Mouse (Mus musculus): ENCODE measurements around the gene Igf2r. TPM values are rescaled to one million over a fixed set of nuclear protein-coding genes. Genes with fewer than 3 reads are reported as not detected.

Gene Igf2r
- polyA plus RNA-seq, 1 experiment: 4.8 TPM

DNA sequence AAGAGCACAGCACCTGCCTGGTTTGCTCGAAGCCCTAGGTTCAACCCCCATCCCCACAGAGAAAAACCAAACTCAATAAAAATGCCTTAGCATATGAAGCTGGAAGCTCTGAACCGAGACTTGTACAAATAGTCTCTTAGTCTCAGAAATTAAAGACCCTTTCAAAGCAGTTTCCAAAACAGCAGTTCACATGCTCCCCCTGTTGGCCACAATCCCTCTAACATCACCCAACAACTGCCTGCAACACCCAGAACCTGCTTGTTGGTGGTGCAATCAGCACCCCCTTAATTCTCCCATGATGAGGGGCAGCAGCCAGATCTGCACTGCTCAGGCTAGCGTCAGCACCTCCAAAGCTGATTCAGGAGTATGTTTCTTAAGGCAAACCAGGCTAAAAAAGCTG, 79.9 kb downstream of the Igf2r start:
- Histone ChIP-seq H3K27ac (ENCODE audit: control insufficient read depth, insufficient read depth, low read depth, low read length) (no peak overlapping the region), H3K36me3 (ENCODE audit: control insufficient read depth, insufficient read depth, low read length) (no peaks in the 10 kb centered on the region), H3K27me3 (ENCODE audit: control insufficient read depth, insufficient read depth, low read length) (no peaks in the 10 kb centered on the region), H3K4me3 (ENCODE audit: control insufficient read depth, low read depth, low read length) (no peak overlapping the region), H3K4me1 (ENCODE audit: control insufficient read depth, insufficient read depth, low read length) (no peaks in the 10 kb centered on the region)
- no peak for TF ChIP-seq POLR2A (IDR thresholded peaks at IDR 0.05; ENCODE audit: control insufficient read depth, low read depth, low read length)
- TF ChIP-seq CTCF (IDR thresholded peaks at IDR 0.05; ENCODE audit: control insufficient read depth, insufficient read depth, insufficient replicate concordance, low read depth, low read length): no peak

DNA sequence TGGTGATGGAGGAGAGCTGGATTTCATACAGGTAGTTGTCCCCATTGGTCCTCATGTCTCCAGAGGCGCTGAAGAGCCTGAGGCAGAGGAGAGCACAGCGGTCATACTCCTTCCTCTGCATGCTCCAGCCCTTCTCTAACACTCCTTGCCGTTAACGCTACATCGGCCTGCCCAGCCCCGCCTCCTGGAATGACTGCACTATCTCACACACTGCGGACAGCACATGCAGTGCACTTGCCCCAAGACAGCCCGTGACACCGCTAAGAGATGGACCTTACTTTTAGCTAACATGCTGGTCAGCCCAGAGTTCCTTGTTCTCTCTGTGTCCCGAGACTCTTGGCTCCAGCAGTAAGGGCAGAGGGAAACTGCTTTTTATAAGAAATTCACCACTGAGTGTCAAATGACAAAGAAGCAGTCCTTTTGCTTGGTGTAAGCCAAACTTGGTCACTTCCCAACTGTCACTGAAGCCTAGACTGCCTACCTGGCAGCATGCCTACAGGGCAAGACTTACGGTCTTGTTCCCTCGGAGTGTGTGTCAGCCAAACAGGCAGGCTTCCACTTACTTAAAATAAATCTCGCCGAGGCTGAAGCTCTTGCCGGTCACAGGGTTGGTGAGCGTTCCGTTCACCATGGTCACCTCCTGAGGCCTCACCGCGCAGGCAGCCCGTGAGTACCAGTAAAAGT, 80.9 kb downstream of the Igf2r start:
- no peak overlapping the region for H3K27ac ChIP-seq (ENCODE audit: control insufficient read depth, insufficient read depth, low read depth, low read length)
- no peak overlapping the region for H3K4me3 ChIP-seq (ENCODE audit: control insufficient read depth, low read depth, low read length)
- TF ChIP-seq POLR2A (IDR thresholded peaks at IDR 0.05; ENCODE audit: control insufficient read depth, low read depth, low read length) (no peak), CTCF (IDR thresholded peaks at IDR 0.05; ENCODE audit: control insufficient read depth, insufficient read depth, insufficient replicate concordance, low read depth, low read length) (no peak)
- H3K27me3 ChIP-seq (ENCODE audit: control insufficient read depth, insufficient read depth, low read length): no peaks in the 10 kb centered on the region
- no peaks in the 10 kb centered on the region for H3K4me1 ChIP-seq (ENCODE audit: control insufficient read depth, insufficient read depth, low read length)
- no peaks in the 10 kb centered on the region for H3K36me3 ChIP-seq (ENCODE audit: control insufficient read depth, insufficient read depth, low read length)

DNA sequence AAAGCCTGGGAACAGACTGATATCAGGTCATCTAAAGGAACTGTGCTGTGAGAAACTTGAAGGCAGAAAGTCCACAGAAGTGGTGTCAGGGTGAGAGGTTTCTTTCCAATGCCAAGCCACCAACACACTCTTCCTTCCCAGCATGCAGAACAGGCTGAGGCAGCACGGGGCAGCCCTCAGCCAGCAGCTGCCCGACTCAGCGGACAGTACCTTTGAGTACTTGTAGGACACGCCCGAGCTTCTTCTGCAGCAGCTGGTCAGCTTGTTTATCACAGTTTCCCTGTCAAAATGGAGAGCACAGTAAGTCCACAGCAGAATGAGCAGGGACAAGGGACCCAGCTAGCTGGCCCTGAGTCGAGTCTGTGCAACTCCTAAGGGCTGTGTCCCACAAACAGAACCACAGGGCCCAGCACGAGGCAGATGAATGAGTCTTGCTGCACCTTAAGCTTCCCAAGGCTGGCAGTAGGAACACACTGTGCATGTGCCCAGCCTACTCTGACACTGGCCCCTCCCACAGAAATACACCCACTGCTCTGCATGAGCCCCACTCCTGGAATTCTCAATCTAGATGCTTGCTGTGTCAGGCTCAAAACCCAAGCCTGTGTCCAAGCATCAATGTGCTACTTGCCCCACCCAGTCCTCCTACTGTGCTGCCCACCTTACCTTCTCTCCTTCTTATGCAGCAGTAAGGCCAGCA, 84.4 kb downstream of the Igf2r start:
- no peaks in the 10 kb centered on the region for H3K36me3 ChIP-seq (ENCODE audit: control insufficient read depth, insufficient read depth, low read length)
- no peak overlapping the region for H3K4me3 ChIP-seq (ENCODE audit: control insufficient read depth, low read depth, low read length)
- no peaks in the 10 kb centered on the region for H3K27me3 ChIP-seq (ENCODE audit: control insufficient read depth, insufficient read depth, low read length)
- TF ChIP-seq CTCF (IDR thresholded peaks at IDR 0.05; ENCODE audit: control insufficient read depth, insufficient read depth, insufficient replicate concordance, low read depth, low read length) (no peak), POLR2A (IDR thresholded peaks at IDR 0.05; ENCODE audit: control insufficient read depth, low read depth, low read length) (no peak)
- no peaks in the 10 kb centered on the region for H3K4me1 ChIP-seq (ENCODE audit: control insufficient read depth, insufficient read depth, low read length)
- H3K27ac ChIP-seq (ENCODE audit: control insufficient read depth, insufficient read depth, low read depth, low read length): no peak overlapping the region

DNA sequence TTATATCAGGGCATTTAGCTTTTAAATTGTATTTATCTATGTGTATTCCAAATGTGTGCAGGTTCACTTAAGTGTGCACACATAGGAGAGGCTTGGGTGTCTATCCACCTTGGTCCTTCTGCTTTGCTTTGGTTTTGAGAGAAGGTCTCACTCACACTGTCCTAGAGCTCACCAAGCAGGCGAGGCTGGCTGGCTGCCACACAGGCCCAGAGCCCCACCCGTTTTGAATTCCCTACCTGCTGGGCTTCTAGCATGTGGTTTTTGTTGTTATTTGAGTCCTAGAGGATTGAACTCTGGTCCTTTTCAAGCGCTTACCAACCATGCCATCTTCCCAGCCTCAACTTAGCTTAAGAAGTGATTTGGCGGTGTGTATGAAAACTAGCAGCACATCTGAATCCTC, 85.1 kb downstream of the Igf2r start:
- H3K27me3 ChIP-seq (ENCODE audit: control insufficient read depth, insufficient read depth, low read length): no peaks in the 10 kb centered on the region
- H3K27ac ChIP-seq (ENCODE audit: control insufficient read depth, insufficient read depth, low read depth, low read length): no peak overlapping the region
- H3K4me3 ChIP-seq (ENCODE audit: control insufficient read depth, low read depth, low read length): no peak overlapping the region
- H3K36me3 ChIP-seq (ENCODE audit: control insufficient read depth, insufficient read depth, low read length): no peaks in the 10 kb centered on the region
- H3K4me1 ChIP-seq (ENCODE audit: control insufficient read depth, insufficient read depth, low read length): no peaks in the 10 kb centered on the region
- TF ChIP-seq CTCF (IDR thresholded peaks at IDR 0.05; ENCODE audit: control insufficient read depth, insufficient read depth, insufficient replicate concordance, low read depth, low read length) (no peak), POLR2A (IDR thresholded peaks at IDR 0.05; ENCODE audit: control insufficient read depth, low read depth, low read length) (no peak)

DNA sequence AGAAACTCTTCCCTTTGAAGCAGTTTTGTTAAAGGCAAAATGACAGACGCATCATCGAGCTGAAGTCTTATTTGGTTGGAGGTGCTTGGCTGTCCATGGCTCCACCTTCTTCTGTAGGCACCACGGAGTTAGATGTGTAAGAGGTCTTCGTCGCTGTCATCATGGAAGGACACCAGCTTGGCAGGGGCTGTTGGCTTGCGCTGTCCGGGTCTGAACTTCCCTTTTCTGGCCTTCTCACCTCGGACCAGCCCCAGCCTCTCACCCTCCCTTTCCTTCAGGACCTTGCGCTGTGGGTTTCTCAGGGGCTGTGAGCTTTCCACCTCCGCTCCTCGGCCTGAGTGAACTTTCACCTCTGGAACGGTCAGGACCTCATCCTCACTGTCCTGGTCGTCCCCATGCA, 85.9 kb downstream of the Igf2r start:
- no peak for TF ChIP-seq POLR2A (IDR thresholded peaks at IDR 0.05; ENCODE audit: control insufficient read depth, low read depth, low read length)
- H3K4me3 ChIP-seq (ENCODE audit: control insufficient read depth, low read depth, low read length): no peak overlapping the region
- no peaks in the 10 kb centered on the region for H3K4me1 ChIP-seq (ENCODE audit: control insufficient read depth, insufficient read depth, low read length)
- H3K27me3 ChIP-seq (ENCODE audit: control insufficient read depth, insufficient read depth, low read length): no peaks in the 10 kb centered on the region
- H3K36me3 ChIP-seq (ENCODE audit: control insufficient read depth, insufficient read depth, low read length): no peaks in the 10 kb centered on the region
- no peak overlapping the region for H3K27ac ChIP-seq (ENCODE audit: control insufficient read depth, insufficient read depth, low read depth, low read length)

DNA sequence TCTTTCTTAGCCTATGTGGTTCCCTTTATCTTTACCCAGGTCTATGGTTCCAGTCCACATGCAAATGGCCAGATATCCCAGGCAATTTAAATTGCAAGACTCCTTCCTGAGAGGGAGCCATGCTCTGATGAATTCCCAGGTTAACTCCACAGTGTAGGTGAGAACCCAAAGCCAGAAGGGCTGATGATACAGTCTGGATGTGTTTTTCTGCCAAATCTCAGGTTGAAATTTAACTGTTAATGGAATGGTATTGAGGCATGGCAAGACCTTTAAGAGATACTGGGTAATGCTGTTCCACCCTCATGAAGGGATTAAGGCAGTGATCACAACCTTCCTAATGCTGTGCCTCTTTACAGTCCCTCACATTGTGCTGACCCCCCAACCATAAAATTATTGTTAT, 91.2 kb downstream of the Igf2r start:
- TF ChIP-seq POLR2A (IDR thresholded peaks at IDR 0.05; ENCODE audit: control insufficient read depth, low read depth, low read length) (no peak), CTCF (IDR thresholded peaks at IDR 0.05; ENCODE audit: control insufficient read depth, insufficient read depth, insufficient replicate concordance, low read depth, low read length) (no peak)
- no peak overlapping the region for H3K27ac ChIP-seq (ENCODE audit: control insufficient read depth, insufficient read depth, low read depth, low read length)
- H3K36me3 ChIP-seq (ENCODE audit: control insufficient read depth, insufficient read depth, low read length): no peaks in the 10 kb centered on the region
- H3K4me1 ChIP-seq (ENCODE audit: control insufficient read depth, insufficient read depth, low read length): no peaks in the 10 kb centered on the region
- H3K4me3 ChIP-seq (ENCODE audit: control insufficient read depth, low read depth, low read length): no peak overlapping the region
- no peaks in the 10 kb centered on the region for H3K27me3 ChIP-seq (ENCODE audit: control insufficient read depth, insufficient read depth, low read length)

DNA sequence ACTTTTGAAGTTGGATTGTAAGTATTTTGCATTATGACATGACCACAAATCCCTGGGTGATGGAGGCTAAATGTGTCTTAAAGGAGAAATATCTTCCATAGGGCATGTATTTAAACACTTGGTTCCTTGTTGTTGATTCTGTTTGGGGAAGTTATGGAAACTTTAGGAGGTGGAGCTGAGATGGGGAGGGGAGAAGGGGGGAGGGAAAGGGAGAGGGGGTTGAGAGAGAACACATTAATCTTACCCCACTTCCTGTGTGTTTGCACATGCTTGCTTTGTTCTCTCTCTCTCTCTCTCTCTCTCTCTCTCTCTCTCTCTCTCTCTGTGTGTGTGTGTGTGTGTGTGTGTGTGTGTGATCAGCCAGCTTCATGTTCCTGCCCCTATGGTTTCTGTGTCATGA, 92.3 kb downstream of the Igf2r start:
- Histone ChIP-seq H3K4me3 (ENCODE audit: control insufficient read depth, low read depth, low read length) (no peak overlapping the region), H3K4me1 (ENCODE audit: control insufficient read depth, insufficient read depth, low read length) (no peaks in the 10 kb centered on the region), H3K27me3 (ENCODE audit: control insufficient read depth, insufficient read depth, low read length) (no peaks in the 10 kb centered on the region), H3K36me3 (ENCODE audit: control insufficient read depth, insufficient read depth, low read length) (no peaks in the 10 kb centered on the region), H3K27ac (ENCODE audit: control insufficient read depth, insufficient read depth, low read depth, low read length) (no peak overlapping the region)
- TF ChIP-seq CTCF (IDR thresholded peaks at IDR 0.05; ENCODE audit: control insufficient read depth, insufficient read depth, insufficient replicate concordance, low read depth, low read length): no peak

Data from testis, adult 2 months (tissue).